Mouse (Mus musculus) CD4-positive, CD25-positive, alpha-beta regulatory T cell (primary cell): ENCODE data around the gene Cited4. TPM values are rescaled to one million over a fixed set of nuclear protein-coding genes. Genes with fewer than 3 reads are reported as not detected.

Experiments used
- polyA plus RNA-seq: library from polyadenylated mRNA; unstranded; fragments of 100-300 nt; shearing (Covaris generic); gene quantifications from one replicate; pipeline ENCODE4 v1.2.1, GENCODE M21; 2017

Cited4 gene
- polyA plus RNA-seq, result 1.8 TPM

DNA sequence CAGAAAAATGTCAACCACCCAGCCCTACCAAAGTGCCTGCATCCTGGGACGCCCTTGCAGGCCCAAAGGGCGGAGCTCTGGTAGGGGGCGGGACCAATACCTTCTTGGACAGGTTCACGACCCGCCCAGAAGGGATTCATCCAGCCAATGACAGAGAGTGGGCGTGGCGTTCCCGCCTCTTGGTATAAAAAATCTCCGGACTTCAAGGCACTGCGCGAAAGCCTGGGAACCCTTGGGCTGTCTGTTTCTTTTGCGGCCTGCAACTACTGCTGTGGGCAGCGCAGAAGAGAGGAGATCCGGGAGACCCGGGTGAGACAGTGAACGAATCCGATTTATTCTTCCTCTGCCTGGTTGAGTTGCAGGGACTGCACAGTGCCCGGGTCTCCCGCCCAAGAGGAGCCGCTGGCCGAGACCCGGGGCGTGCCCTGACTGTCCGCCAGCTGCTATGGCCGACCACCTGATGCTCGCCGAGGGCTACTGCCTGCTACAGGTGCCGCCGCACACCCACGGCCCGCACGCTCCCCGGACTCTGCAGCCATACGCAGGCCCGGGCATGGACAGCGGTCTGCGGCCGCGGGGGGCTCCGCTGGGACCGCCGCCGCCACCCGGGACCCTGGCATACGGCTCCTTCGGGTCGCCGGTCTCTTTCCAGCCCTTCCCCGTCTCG lies at the start of gene Cited4:
Gene Cited4, plus strand, starts transcription at position 215 of the 667 bp plus-strand sequence.

Other genes starting within 250 kb of the Cited4 start
- not detected for gene Slfnl1, start 134.3 kb upstream of the Cited4 start, polyA plus RNA-seq
- 25.3 TPM for gene Ctps, start 96.3 kb upstream of the Cited4 start, polyA plus RNA-seq
- gene Gm8439, start 77.8 kb upstream of the Cited4 start, polyA plus RNA-seq, result not detected
- gene Kcnq4, start 82.0 kb downstream of the Cited4 start, polyA plus RNA-seq, result not detected
- 95.8 TPM for gene Nfyc, start 165.0 kb downstream of the Cited4 start, polyA plus RNA-seq
- 2.4 TPM for gene Rims3, start 188.2 kb downstream of the Cited4 start, polyA plus RNA-seq